Mouse (Mus musculus) right cerebral cortex, postnatal 14 days (tissue): ENCODE measurements around the gene Zpbp2.

Source experiments
- DNase-seq: peaks from one replicate; pipeline ENCODE4 v3.0.0; 2022

Gene Zpbp2

DNA sequence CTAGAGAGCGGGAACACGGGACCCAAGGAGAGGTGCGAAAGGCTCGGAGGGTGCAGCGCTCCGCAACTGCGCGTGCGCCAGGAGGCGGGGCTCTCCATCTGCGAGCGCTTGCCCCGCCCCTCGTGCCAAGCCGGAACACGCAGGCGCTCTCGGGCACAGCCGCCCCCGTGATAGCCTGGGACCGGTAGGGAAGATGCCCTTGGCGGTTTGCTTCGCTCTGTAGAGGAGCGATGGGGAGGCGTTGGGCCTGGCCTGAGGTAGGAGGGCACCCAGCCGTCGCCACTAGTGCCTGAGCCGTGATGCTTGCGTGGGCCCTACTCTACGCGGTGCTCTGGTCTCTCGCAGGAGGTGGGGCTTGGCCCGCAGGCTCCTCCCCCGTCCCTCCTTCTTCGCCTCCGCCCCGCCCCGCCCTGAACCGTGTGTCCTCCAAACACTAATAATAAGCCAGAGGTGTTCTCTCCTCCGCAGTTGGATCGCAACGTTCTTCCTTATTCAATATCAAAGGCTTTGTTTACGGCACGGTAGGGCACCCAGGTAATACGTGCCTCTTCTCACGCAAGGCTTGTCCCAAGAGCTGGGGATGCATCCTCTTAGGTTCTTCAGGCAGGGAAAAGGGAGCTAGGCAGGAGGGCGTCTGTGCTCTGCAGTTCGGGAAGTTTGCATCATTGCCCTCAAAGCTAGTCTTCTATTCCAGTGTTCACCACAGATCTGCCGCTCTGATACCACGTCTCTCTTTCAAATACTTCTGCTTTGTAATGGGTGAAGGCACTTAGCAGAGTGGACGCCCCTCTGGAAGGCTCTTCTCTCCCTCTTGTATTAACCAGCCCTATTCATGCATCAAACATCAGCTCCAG is at the start of gene Zpbp2:
Gene Zpbp2 (plus strand): TSS at position 123 of the 854 bp plus-strand sequence.
- peak; percentile 88 for DNase-seq

DNA sequence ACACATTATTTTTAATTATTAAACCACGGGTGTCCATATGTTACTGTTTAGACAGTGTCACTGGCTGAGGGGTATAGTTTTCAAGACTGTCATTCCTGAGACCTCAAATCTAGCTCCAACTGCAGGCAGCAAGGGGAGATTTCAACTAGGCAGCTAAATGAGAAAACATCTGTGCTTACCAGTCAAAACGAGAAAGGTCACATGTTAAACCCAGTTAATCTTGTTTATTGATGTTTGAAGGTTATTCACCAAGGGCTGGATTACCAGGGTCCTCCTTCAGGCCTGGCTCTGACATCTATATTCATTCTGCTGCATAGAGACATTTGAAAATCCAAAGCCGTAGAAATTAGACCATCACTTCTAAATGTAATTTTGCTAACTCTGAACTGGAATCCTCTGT is 46.0 kb upstream of the Zpbp2 start:
- DNase-seq = no peak

DNA sequence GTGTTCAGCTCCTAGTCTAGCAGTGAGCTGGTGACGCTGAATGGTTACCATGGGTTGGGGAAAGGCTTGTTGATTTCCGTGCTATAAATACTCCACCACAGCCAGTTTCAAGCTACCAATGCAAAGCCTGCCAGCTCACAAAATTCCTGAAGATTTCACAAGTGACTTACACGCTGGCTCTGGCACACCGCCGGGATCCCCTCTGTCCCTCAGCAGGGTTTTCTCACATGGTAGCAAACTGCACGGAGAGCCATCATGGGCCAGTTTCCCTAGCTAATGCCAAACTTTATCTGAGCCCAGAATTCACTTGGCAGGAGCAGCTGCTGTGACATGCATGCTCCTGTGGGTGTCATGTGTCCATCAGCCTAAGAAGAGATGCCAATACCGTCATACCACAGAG is 41.5 kb upstream of the Zpbp2 start:
- DNase-seq = peak; percentile 60

DNA sequence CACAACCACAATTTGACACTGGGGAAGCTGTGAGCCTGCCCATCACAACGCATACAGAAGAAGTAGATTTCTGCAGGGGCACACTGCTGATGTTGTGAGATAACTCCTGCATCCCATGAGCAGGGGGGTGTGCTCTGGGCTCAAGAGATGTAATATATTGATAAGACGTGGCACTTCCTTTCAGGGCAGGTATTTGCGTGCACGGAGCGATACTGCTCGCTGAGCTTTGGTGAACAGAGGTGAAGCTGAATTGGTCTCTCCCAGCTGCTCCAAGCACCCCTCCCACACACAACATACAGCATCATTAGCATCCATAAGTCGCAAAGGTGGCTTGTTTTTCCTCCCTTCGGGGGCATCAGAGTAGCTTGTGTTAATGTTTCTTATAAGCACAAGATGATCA is 40.8 kb upstream of the Zpbp2 start:
- no peak for DNase-seq

DNA sequence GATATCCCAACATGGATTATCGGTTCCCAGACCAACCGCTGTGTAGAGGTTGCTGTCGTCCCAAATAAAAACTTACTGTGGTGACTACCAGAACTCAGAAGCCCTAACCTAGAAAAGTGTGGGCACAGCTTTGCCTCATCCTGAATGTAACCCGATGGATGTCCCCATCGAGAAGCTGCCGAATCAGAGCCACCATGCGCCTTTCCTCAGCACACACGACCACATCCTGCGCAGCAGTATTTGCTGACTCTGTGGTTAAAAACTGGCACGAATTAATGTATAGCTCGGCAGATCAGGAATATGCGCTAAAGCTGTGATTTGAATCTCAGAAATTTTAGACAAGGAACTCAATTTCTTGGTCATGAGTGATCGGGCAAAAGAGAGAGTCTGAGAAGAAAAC is 38.0 kb upstream of the Zpbp2 start:
- no peak for DNase-seq

DNA sequence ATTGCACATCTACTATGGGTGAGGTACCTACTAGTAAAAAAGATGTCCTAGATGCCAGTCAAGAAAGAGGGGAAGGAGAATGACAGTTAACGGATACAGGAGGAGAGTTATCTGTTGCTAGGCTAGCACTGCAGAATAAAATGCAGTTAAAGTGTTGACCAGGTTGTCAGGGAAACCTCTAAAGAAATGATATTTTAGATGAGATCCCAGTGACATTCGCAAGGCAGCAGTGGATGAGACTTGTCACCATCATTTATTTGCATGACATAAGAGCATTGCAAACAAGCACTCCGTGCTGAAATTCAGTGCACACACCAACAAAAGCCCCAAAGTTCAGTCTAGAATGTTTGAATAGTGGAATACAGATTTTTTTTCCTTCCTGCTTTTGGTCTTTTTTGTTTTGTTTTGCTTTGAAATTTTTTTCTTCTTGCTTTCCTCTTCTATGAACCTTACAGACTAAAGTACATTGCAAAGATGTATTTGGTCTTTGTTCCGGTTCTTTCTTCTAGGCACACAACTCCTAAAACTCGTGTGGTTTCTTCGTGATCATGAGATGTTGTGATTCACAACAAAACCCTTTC is 37.5 kb upstream of the Zpbp2 start:
- DNase-seq = no peak

DNA sequence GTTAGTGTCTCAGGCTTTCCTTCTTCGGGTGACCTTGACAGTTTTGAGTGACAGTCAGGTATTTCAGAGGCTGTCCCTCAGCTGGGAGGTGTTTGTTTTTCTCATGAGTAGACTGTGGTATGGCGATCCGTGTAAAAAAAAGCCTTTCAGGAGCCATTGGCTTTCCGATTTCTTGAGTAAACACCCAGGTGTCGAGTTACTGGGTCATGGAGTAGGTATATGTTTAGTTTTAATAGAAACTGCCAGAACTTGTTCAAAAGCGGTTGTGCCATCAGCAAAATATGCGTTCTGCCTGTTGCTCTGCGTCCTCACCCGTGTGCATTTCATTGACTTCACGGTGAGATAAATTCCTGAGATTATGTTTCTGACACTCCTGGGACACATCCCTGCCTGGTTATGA is 30.4 kb upstream of the Zpbp2 start:
- no peak for DNase-seq

DNA sequence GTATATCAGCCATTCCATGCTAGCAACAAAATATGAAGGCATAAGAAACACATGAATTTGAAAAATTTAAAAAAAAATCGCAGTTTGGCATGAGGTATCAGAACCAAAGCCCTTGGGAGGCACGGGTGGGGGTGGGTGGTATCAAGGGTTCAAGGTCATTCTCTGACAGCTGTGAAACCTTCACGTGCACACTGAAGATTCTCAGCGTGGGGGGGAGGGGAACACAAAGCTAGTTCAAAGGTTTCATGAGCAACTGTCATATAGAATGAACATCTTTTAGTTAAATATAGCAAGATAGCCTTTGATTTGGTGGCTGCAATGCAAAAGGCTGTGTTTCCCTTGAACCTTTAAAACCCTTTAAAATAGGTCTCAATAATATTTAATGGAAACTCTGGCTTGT is 25.8 kb upstream of the Zpbp2 start:
- DNase-seq = no peak

DNA sequence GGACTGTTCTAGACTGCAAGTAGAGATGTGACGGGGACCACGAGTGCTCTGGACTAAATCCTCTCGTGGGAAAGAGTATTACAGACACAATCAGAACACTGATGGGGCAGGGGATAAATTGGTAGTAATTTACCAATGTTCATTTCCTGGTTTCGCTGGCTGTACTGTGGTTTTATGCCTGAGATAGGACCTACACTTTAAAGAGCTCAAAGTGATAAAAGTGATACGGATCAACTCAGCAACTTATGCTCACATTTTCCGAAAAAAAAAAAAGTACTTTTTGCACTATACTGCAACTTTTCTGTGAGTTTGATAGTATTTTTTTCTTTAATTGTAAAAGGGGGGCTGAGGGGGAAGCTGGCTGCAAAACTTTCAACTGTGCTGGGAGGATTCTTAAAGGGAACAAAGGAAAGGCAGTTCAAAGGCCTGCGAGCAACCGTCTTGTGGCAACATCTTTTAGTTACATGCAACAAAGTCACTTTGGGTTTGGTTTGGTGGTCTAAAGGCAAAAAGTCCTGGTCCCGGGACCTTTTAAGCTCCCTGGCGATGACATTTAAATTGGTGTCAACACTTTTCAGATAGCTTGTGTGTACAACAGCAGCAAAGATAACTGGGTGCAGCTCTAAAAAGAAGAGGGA is 24.0 kb upstream of the Zpbp2 start:
- DNase-seq = no peak

DNA sequence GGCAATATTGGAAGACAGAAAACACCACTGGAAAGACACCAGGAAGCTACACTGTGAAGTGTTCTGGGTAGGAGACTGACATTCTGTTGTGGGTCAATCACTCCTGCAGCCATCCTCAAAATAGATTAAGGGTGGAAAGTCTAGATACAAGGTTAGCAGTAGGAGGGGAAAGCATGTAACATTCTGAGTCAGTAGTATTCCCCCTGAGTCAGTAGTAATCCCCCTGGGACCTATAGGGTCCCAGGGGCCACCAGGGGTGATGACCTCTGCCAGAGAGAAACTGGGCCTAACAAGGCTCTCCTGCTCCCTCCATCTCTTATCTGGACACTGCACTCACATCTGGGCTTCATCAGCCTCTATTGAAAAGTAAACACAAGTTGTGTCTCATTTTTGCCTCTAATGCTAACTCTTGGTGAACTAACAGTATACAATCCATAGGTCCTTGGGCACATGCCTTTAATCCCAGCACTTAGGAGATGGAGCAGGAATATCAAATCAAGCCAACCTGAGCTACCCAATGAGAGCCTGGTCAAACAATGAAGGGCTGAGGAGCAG is 13.3 kb upstream of the Zpbp2 start:
- DNase-seq = no peak

DNA sequence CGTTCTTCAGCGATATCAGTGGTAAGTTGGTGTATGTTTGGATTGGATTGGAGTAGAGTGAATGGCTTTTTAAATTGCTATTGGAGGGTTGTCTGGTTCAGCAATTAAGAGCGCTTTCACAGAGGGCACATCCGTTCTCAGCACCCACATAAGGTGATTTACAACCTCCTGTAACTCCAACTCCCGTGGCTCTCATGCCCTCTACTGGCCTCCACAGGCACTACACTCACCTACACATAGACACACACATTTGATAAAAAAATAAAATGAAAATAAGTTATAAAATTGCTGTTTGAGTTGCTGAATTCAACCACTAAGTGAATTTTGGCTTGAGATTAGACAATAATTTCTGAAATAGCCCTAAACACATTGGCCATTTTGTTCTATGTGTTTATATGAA is 10.6 kb upstream of the Zpbp2 start:
- DNase-seq = no peak

DNA sequence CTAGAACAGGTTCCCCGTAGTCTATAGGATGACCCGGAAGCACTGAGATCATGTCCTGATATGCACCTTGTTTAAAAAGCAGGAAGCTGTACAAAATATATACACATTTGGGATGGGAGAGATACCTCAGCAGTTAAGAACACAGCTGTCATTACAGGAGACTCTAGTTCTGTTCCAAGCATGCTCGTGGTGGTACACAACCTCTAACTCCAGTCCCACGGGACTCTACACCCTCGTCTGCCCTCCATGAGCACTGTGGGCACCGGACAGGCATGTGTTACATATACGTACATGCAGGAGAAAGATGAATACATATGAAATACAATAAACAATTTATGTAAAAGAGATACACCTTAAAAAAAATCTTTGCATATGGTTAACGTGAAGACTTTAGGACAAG is 8.3 kb upstream of the Zpbp2 start:
- no peak for DNase-seq

DNA sequence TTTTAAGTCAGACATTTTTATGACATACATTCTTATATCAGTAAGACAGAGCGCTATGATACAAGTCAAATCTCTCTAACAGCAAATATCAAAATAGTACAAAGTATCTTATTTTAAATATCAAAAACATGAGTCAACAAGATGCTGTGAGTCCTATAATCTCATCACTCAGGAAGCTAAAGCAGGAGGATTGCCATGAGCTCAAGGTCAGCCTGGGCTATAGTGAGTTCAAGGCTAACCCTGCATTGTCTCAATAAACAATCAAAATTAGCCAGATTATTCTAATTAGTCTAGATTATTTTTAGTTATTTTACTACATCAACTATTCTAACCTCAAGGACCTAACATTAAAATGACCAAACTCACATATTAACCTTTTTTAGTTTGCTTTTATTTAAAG is 7.5 kb upstream of the Zpbp2 start:
- DNase-seq = no peak

DNA sequence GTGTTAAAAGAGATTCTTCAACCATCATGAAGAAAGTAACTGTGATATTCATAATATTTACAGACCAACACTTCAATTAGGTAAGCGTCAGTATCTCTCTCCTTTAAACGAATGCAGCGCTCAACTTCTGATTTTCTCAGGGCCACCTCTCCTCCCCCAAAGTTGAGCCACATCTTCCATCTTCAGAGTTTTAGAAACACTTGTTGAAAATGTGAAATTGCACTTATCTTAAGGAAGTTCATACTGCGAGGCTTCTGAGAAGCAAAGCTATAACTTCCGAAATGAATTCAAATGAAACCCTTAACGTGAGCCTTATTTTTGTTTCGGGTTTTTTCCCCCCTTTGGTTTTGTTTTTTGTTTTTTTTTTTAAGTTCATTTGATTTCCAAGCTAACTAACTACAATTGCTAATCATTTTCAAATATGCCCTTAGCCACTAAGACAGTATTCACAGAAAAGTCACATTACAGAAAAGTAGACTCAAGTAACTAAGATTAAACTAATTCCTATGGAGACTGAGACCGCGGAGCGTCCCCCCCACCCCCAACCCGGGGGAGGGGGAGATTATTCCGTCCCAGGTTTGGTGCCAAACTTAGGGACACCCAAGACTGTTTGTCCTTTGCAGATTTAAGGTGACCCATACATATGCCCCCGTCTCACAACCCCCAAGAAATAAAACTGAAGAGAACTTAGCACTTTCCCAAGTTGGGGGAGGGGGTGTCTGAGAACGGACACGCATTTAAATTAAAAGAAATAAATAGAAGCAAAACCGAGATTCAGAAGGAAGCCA is 5.8 kb upstream of the Zpbp2 start:
- DNase-seq = no peak

DNA sequence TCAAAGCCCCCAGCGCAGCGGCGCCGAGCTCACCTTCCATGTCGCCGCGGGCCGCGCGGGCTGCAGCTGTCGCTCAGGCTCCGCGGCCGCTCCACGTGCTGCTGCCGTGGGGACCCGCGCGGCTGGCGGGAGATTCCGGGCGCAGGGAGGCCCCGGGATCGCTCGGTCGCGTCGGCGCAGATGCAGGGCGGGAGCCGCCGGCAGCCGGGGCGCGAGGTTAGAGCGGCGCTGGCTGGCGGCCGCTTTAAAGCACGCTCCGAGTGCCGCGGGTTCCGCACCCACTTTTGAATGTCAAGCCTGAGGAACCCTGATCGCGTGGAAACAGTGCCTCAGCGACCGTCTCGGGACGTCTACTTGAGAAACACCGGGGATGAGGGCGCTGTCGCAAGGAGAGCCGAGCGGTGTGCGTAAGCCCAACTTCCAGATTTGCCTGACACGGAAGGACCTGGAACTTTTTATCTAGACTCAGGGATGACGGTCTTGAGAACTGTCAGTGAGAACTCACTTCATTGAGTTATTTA is 5.1 kb upstream of the Zpbp2 start, which contains the start of gene Ikzf3:
Gene Ikzf3 (minus strand): TSS at position 321 of the 521 bp plus-strand sequence.
- peak; percentile 21 for DNase-seq

DNA sequence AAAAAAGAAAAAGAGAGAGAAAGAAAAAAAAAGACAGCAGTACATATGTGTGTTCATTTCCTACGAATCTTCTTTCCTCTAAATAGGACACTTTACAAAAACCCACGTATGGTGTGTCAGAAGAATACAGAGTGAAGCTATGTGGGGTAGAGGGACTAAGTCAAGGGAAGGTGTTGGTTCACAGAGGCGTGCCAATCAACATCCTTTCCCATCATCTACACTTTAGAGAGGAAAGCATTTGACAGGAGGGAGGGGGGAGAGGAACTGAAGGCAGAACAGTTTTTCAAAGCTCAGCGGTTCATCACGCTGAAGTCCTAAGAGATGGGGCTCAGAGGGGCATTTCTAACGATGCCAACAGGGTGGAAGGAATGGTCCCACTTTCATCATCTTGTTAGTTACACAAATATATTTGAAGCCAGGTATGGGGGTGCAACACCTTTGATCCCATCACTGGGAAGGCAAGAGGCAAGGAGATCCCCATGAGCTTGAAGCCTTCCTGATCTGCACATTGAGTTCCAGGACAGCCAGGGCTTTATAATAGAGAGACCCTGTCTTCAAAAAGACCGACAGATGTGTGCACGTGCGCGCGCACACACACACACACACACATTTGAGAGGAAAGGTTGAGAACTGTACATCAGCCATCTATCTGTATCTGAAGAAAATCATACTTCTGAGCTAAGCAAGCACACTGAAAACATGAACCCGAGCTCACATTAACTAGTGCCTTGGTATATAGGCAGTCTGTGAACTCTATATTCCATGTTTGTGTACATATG is 4.2 kb upstream of the Zpbp2 start:
- DNase-seq = no peak

DNA sequence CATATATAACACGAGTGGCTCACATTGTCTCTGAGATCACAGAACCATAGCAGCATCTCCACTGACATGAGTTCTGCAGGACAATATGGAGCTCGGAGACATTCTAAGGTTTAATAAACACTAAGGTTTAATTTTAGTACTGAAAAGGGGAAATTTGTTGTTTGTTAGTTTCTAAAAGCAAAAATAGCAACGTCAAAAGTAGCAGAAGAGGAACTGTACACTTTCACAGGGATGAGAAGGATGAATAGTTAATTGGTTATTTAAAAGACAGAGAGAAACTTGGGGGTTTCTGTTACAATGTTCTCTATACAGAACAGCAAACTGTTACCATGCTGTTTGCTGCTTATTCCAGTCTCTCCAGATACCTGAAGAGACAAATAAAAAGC is 3.6 kb upstream of the Zpbp2 start:
- DNase-seq = no peak

DNA sequence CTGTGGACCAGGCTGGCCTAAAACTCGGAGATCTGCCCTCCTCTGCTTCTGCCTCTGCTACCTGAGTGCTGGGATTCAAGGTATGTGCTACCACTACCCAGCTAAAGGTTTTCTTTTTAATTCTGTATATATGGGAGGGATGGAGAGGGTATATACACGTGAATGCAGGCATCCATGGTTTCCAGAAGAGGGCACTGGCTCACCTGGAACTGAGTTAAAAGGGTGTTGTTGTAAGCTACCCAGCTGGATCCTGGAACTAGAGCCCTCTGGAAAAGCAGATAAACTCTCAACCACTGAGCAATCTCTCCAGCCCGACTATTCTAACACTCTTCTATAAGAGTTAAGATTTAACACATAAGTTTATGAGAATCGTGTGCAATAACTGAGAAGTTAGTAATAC is 1.5 kb upstream of the Zpbp2 start:
- no peak for DNase-seq

DNA sequence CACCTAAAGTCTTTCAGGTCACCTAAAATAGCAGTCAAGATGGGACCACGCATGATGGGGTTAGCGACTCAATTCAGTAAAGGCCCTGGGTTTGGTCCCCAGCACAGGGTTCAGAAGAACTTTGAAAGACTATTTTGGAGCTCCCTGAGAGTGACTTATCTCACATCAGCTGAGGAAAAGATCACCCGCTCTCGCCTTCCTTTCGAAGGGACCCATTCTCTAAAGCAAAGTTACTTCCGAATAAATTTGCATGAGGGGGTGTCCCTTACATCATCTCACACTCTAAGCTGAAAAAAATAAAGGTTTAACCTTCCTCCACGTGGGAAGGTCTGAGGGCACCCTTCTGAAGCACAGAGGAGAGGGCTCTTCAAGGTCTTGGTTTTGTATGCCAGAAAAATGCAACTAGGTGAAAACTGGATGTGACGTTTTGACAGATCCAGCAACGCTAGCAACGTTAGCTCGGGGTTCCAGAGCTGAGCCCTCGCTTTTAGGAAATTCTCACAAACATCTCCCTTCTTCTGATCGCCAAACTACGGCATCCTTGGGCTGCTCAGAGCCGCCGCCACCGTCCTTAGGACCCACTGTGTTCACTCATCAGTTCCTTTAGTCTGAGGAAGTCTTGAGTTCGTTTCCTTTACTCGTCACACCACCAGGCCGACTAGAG is 454 bp upstream of the Zpbp2 start:
- no peak for DNase-seq

DNA sequence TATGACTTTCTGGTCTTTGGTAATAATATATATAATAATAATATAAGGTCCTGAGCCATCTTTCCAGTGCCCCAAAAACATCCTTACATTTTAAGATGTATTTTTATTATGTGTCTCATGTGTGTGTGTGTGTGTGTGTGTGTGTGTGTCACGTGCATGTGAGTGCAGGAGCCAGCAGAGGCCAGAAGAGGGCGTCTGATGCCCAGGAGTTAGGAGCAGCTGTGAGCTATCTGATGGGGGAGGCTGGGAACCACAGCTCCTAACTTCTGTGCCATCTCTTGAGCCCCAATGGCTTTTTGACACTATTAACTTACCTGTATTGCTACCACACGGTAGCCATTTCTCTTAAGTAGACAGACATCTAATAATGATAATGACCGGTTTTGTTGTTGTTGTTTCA is 3.1 kb downstream of the Zpbp2 start:
- no peak for DNase-seq

DNA sequence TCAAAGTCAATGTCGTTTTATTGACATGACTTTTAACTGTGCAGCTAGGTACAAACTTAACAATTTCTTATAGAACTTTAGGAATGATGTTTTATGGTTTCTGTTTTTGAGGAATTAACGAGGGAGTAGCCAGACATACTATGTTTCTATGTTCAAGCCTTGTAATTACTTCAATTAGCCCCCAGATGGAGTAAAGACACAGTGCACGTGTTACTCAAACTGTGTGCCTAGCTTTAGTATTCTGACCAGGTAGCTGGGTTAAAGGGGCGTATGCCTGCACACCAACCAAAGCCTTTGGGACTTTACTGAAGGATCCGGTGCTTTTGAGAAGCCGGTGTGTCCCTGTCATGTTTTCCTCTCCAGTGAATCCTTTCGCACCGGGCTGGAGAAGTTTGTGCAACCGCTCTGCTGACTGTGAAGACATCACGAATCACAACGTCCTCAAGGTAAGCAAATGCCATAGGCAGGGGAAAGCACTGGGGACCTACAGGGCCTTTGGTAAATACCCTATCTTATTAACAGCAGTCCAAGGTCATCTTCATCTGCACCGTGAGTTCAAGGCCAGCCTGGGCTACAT is 4.3 kb downstream of the Zpbp2 start:
- no peak for DNase-seq
